Mouse (Mus musculus): Measurements from ENCODE around the gene Cblc.
A peak's percentile ranks its signal among the peaks of the same experiment; 100 is the strongest.

Cblc gene

DNA sequence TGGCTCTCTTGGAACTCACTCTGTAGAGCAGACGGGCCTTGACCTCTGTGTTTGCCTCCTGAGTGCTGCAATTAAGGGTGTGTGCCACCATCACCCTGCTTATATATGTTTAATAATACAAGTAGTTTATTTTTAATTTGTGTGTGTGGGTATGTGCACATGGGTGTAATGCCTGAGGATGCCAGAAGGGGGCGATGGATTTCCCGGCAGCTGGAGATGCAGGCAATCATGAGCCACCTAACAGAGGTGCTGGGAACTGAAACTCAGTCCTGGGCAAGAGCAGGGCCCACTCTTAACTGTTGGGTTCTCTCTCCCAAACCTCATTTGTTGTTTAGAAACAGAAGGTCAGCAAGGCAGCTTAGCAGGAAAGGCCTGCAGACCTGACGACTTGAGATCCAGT lies 16.7 kb downstream of the Cblc start:
- DNase-seq = no peak

GRCm38 (mm10) chr7:19778645-19779044 lies 18.0 kb downstream of the Cblc start:
- no peak for DNase-seq

GRCm38 (mm10) chr7:19777049-19777723 lies 19.4 kb downstream of the Cblc start:
- DNase-seq = no peak

GRCm38 (mm10) chr7:19771682-19772081 lies 24.9 kb downstream of the Cblc start:
- no peak for DNase-seq

DNA sequence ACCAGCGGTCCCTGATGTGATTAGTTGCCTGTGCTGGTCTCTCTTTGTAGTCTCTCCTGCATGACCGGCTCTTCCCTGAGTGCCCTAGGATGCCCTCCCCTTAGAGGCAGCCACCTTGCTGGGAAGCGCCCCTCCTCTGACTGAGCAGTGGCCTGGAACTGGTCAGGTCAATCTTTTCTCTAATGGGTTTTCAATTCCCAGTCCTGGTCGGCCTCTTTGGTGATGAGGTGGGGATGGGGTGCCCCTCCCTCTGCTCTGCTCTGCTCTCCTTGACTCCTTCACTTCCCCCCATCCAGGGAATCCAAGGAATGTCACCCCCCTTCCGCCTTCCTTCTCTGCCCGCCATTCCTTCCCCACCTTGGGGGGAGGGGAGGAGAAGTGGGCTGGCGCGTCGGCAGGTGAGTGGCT lies 25.6 kb downstream of the Cblc start, which contains the start of gene Bcam:
Gene Bcam (minus strand): TSS at position 33 of the 408 bp plus-strand sequence.
- peak; percentile 25 for DNase-seq

DNA sequence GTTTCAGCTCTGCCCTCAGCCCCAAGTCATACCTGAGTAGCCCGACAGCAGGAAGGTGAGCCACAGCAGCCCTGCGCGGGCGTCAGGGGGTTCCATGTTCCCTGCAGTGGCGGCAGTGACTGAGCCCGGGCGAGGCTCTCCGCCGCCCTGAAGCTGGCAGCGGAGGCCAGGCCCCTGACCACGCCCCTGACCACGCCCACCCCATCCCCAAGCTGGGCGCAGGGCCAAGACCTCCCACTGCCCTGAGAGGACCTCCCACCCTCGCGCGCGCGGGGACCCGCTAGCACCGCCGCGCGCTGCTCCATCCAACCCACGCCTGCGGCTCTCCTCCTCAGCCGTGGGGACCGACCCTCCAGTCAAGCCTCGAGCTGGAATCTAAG lies 26.2 kb downstream of the Cblc start:
- peak; percentile 93 for DNase-seq

- no peak for DNase-seq
Observed at GRCm38 (mm10) chr7:19769434-19770374, 26.9 kb downstream of the Cblc start.

DNA sequence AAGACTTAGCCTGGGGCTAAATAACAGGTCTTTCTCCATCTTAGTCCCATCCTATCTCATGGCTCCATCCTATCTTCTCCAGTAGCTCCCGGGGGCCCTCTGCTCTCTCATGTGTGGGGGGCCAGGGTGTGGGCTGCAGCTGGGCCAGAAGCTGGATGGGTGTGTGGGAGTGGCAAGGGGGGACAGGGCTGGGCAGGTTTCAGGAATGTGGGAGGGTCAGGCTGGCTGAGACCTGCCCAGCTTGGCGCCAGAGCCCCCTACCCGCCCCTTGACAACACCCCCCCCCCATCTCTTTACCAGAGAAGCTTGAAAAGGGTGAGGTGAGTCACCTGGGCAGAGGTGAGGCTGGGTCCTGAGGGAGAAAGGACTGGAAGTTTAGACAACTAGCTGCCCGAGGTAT lies 27.6 kb downstream of the Cblc start:
- no peak for DNase-seq

- no peak for DNase-seq
Observed at GRCm38 (mm10) chr7:19768251-19768650, 28.4 kb downstream of the Cblc start.

DNA sequence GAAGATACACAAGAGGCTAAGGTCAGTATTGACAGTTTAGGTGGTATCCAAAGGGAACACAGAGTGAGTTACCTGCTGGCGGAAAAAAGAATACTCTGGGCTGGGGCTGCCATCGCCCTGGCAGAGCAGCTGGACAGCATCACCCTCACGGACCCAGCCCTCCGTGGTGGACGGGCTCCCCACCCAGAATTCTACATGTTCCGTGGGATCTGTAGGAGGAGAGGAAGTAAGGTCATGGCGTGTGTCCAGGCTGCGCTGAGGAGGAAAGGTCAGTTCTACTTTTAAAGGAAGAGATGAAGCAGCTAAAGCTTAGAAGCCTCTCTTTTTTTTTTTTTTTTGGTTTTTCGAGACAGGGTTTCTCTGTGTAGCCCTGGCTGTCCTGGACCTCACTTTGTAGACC lies 32.0 kb downstream of the Cblc start:
- no peak for DNase-seq

DNA sequence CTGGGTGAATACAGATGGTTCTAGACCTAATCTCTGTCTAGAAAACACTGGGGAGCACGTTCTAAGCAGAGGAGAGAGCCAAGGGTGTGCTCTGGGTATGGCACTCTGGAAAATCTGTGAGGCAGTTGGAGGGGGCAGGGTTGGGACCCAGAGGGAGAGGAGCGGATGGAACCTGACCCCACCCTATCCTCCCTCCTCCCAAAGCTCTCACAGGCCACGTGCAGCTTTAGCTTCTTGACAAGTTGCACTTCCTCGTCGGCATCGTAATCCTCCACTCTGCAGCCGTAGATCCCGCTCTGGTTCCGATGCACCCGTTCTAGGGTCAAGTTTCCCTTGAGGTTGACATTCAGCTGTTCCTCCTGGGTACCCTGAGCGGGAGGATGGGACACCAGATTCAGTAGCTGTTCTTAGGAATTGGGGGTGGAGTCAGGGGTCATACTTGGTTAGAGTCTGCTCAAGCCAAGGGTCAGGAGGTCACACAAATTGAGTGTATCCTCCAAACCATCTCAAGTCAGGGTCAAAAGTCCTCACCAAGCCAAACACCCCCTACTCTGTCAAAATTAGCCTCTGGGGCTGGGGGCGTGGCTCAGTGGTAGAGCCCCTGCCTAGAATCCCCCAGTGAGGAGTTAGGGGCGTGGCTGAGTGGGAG lies 32.7 kb downstream of the Cblc start:
- no peak for DNase-seq

DNA sequence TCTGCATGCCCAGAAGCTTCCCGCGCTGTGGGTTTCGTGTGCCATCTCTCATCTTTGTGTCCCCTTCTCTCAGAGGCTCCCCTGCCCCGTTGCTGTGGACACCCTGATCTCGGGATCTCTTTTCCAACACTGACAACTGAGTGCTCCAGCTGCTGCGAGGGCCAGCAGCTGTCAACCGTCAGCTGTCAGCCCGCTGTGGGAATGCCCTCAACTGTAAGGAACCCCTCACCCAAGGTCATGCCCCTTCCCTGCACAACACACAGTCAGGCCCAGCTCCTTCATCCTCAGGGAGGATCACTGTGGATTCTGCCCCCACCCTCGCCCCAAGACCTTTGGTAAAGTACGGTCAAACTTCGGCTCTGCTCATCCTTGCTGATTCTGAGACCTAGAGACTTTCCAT lies 34.3 kb downstream of the Cblc start:
- no peak for DNase-seq

GRCm38 (mm10) chr7:19760021-19760420 lies 36.6 kb downstream of the Cblc start:
- no peak for DNase-seq

GRCm38 (mm10) chr7:19758623-19759022 lies 38.0 kb downstream of the Cblc start:
- no peak for DNase-seq

GRCm38 (mm10) chr7:19755851-19756786 lies 40.5 kb downstream of the Cblc start:
- DNase-seq = no peak

- DNase-seq = no peak
Observed at GRCm38 (mm10) chr7:19755008-19755407, 41.6 kb downstream of the Cblc start.

DNA sequence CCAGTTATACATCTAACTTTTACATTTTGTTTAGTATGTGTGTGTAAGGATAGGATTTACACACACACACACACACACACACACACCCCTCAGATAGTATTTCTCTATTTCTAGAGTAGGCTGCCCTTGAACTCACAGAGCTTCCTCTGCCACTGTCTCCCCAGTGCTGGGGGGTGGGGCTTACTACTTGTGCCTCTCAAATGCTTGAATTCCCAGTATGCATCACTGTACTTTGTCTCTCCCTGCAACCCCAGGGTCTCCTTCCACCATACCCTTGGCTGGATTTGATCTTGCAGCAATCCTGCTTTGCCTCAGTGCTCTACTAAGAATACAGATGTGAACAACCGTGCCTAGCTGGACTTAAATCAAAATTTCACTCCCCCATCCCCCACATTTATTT lies 42.5 kb downstream of the Cblc start:
- DNase-seq = no peak

GRCm38 (mm10) chr7:19753587-19753986 lies 43.0 kb downstream of the Cblc start:
- no peak for DNase-seq

GRCm38 (mm10) chr7:19752652-19753051 lies 44.0 kb downstream of the Cblc start:
- DNase-seq = peak; percentile 30

- DNase-seq = no peak
Observed at GRCm38 (mm10) chr7:19751070-19751383, 45.6 kb downstream of the Cblc start.

GRCm38 (mm10) chr7:19750217-19751069 lies 46.2 kb downstream of the Cblc start, which contains the start of gene Nectin2:
Gene Nectin2, minus strand, starts transcription at chr7:19750483.
- peak; percentile 92 for DNase-seq

Data from retina, postnatal 1 day (tissue).